Mouse (Mus musculus): Measurements from ENCODE around the gene Nol10. TPM values are rescaled to one million over a fixed set of nuclear protein-coding genes. Genes with fewer than 3 reads are reported as not detected.

Nol10 gene
- 8.2 and 8.7 TPM in 2 replicates for polyA plus RNA-seq (2012; rRNA removed)

- DNase-seq (ENCODE audit: low spot score) = peak; percentile 72
Observed at GRCm38 (mm10) chr12:17348048-17349036, at the start of gene Nol10. Gene Nol10, plus strand, starts transcription at chr12:17348458.

GRCm38 (mm10) chr12:17299902-17300301 is 48.4 kb upstream of the Nol10 start:
- DNase-seq (ENCODE audit: low spot score) = no peak

GRCm38 (mm10) chr12:17305445-17305844 is 42.8 kb upstream of the Nol10 start:
- DNase-seq (ENCODE audit: low spot score) = no peak

GRCm38 (mm10) chr12:17308246-17308645 is 40.0 kb upstream of the Nol10 start:
- DNase-seq (ENCODE audit: low spot score) = no peak

GRCm38 (mm10) chr12:17310852-17311839 is 37.1 kb upstream of the Nol10 start:
- DNase-seq (ENCODE audit: low spot score) = no peak

- DNase-seq (ENCODE audit: low spot score) = no peak
Observed at GRCm38 (mm10) chr12:17316096-17316495, 32.2 kb upstream of the Nol10 start.

GRCm38 (mm10) chr12:17317970-17318369 is 30.3 kb upstream of the Nol10 start:
- no peak for DNase-seq (ENCODE audit: low spot score)

- DNase-seq (ENCODE audit: low spot score) = no peak
Observed at GRCm38 (mm10) chr12:17318453-17318852, 29.8 kb upstream of the Nol10 start.

GRCm38 (mm10) chr12:17324549-17325470 is 23.4 kb upstream of the Nol10 start:
- peak; percentile 23 for DNase-seq (ENCODE audit: low spot score)

GRCm38 (mm10) chr12:17329259-17329658 is 19.0 kb upstream of the Nol10 start, which contains the start of gene Atp6v1c2:
Gene Atp6v1c2, minus strand, starts transcription at chr12:17329359.
- no peak for DNase-seq (ENCODE audit: low spot score)

GRCm38 (mm10) chr12:17333459-17333858 is 14.8 kb upstream of the Nol10 start:
- no peak for DNase-seq (ENCODE audit: low spot score)

- no peak for DNase-seq (ENCODE audit: low spot score)
Observed at GRCm38 (mm10) chr12:17338338-17338737, 9.9 kb upstream of the Nol10 start.

GRCm38 (mm10) chr12:17339114-17339905 is 8.9 kb upstream of the Nol10 start:
- no peak for DNase-seq (ENCODE audit: low spot score)

GRCm38 (mm10) chr12:17347327-17348047 is 771 bp upstream of the Nol10 start:
- no peak for DNase-seq (ENCODE audit: low spot score)

- DNase-seq (ENCODE audit: low spot score) = no peak
Observed at GRCm38 (mm10) chr12:17350106-17350505, 1.8 kb downstream of the Nol10 start.

- no peak for DNase-seq (ENCODE audit: low spot score)
Observed at GRCm38 (mm10) chr12:17356853-17357252, 8.6 kb downstream of the Nol10 start.

GRCm38 (mm10) chr12:17357795-17358194 is 9.5 kb downstream of the Nol10 start:
- DNase-seq (ENCODE audit: low spot score) = no peak

GRCm38 (mm10) chr12:17358981-17359380 is 10.7 kb downstream of the Nol10 start:
- DNase-seq (ENCODE audit: low spot score) = no peak

GRCm38 (mm10) chr12:17360104-17360503 is 11.8 kb downstream of the Nol10 start:
- DNase-seq (ENCODE audit: low spot score) = no peak

All from urinary bladder, adult 2 months (tissue).